8 mouse cellular contexts compared by ENCODE assay signal in genomic region chr9:20519949-20520348, GRCm38 (mm10). TPM values are rescaled to one million over a fixed set of nuclear protein-coding genes. Genes with fewer than 3 reads are reported as not detected.
DNase-seq lines count a peak whose midpoint lies in the region; ATAC-seq and TF ChIP-seq lines count a peak whose summit lies in the region.

No protein-coding gene starts in this region.

- H3K79me2 ChIP-seq in C2C12 (ENCODE audit: control insufficient read depth, insufficient read depth), result peaks cover 63% of the 10 kb centered on the region

- no peak for TF ChIP-seq CTCF in C2C12 (IDR thresholded peaks at IDR 0.05; ENCODE audit: control insufficient read depth, insufficient read depth, insufficient read length)

- peaks cover 23% of the 10 kb centered on the region for H3K4me1 ChIP-seq in heart, embryonic 12.5 days (replicated peaks)
- no peaks in the 10 kb centered on the region; the same call in 1 of the 2 replicates for H3K4me1 ChIP-seq in forebrain, embryonic 11.5 days (replicated peaks; ENCODE audit: control insufficient read depth, insufficient read depth, low read length)
- peaks cover 29% of the 10 kb centered on the region for H3K4me1 ChIP-seq in liver, embryonic 15.5 days (replicated peaks)

- no peaks in the 10 kb centered on the region for H3K9me3 ChIP-seq in heart, embryonic 12.5 days (replicated peaks)
- no peaks in the 10 kb centered on the region for H3K9me3 ChIP-seq in forebrain, embryonic 11.5 days (ENCODE audit: control insufficient read depth, low read length)
- H3K9me3 ChIP-seq in liver, embryonic 15.5 days (replicated peaks), result no peaks in the 10 kb centered on the region

- ATAC-seq in heart, embryonic 12.5 days (ENCODE audit: insufficient number of reproducible peaks, low FRiP score), result no peak
- no peak for ATAC-seq in forebrain, embryonic 11.5 days (replicated peaks; ENCODE audit: low FRiP score)
- ATAC-seq in liver, embryonic 15.5 days (ENCODE audit: insufficient read depth), result no peak

- H3K4me3 ChIP-seq in heart, embryonic 12.5 days, result peak overlapping the region; percentile 53
- peak overlapping the region; percentile 56 for H3K4me3 ChIP-seq in C2C12 (ENCODE audit: insufficient read depth, poor library complexity, severe bottlenecking)
- H3K4me3 ChIP-seq in forebrain, embryonic 11.5 days (ENCODE audit: low read depth, low read length), result peak overlapping the region; percentile 49
- peak overlapping the region; percentile 31 for H3K4me3 ChIP-seq in liver, embryonic 15.5 days (replicated peaks)

- H3K9ac ChIP-seq in heart, embryonic 12.5 days, result peak overlapping the region; percentile 61; the same call in 1 of the 2 replicates
- H3K9ac ChIP-seq in forebrain, embryonic 11.5 days (ENCODE audit: low read length), result peak overlapping the region; percentile 61
- H3K9ac ChIP-seq in liver, embryonic 15.5 days, result no peak overlapping the region

- no peaks in the 10 kb centered on the region for H3K27me3 ChIP-seq in heart, embryonic 12.5 days (replicated peaks)
- no peaks in the 10 kb centered on the region for H3K27me3 ChIP-seq in C2C12 (ENCODE audit: control insufficient read depth, insufficient read depth, insufficient read length)
- H3K27me3 ChIP-seq in forebrain, embryonic 11.5 days (ENCODE audit: control insufficient read depth, insufficient read depth, low read length), result no peaks in the 10 kb centered on the region
- no peaks in the 10 kb centered on the region for H3K27me3 ChIP-seq in liver, embryonic 15.5 days

- H3K36me3 ChIP-seq in heart, embryonic 12.5 days, result peaks cover 30% of the 10 kb centered on the region
- peaks cover 40% of the 10 kb centered on the region for H3K36me3 ChIP-seq in C2C12 (ENCODE audit: control insufficient read depth, insufficient read depth)
- peaks cover 2% of the 10 kb centered on the region; the same call in 1 of the 2 replicates for H3K36me3 ChIP-seq in forebrain, embryonic 11.5 days (ENCODE audit: control insufficient read depth, insufficient read depth, low read length)
- H3K36me3 ChIP-seq in liver, embryonic 15.5 days (replicated peaks), result peaks cover 14% of the 10 kb centered on the region

- H3ac ChIP-seq in C2C12 (ENCODE audit: control insufficient read depth, insufficient read length, low read depth), result no peak overlapping the region

- no peak overlapping the region for H3K27ac ChIP-seq in heart, embryonic 12.5 days (ENCODE audit: poor library complexity, severe bottlenecking)
- H3K27ac ChIP-seq in forebrain, embryonic 11.5 days (ENCODE audit: low read depth, low read length), result no peak overlapping the region
- no peak overlapping the region for H3K27ac ChIP-seq in liver, embryonic 15.5 days (replicated peaks)

- H3K4me2 ChIP-seq in heart, embryonic 12.5 days, result peak overlapping the region; percentile 83
- H3K4me2 ChIP-seq in forebrain, embryonic 11.5 days (ENCODE audit: low read depth, low read length, severe bottlenecking), result peak overlapping the region; percentile 83
- H3K4me2 ChIP-seq in liver, embryonic 15.5 days, result peak overlapping the region; percentile 64

- intact Hi-C loops in heart, postnatal 36 days (cut with DNase I), result loop anchor here (2.0 kb wide), 1 partner anchor 27 kb away; the partner anchor contains the start of gene Zfp426

- WGBS in heart, embryonic 12.5 days, result 21% methylated on average over 4 of the region's 4 CpGs
- WGBS in forebrain, embryonic 11.5 days, result 9% methylated on average over 4 of the region's 4 CpGs
- 42% methylated on average over 4 of the region's 4 CpGs for WGBS in liver, embryonic 15.5 days (ENCODE audit: insufficient replicate concordance)

- peaks cover 54% of the 10 kb centered on the region for H3K79me3 ChIP-seq in C2C12 (ENCODE audit: low read depth)

- DNase-seq in heart, postnatal 36 days, result no peak
- no peak for DNase-seq in forebrain, embryonic 11.5 days (ENCODE audit: low spot score)
- no peak for DNase-seq in frontal cortex, postnatal 25 days (ENCODE audit: low spot score in 2 of 2)
- DNase-seq in urinary bladder, postnatal 36 days (ENCODE audit: low spot score in 2 of 2), result no peak
- no peak for DNase-seq in right cerebral cortex, adult 18-20 months

TF ChIP-seq in C2C12, 6 proteins besides CTCF, POLR2A, EP300 and RAD21:
- TF ChIP-seq FOSL1 (IDR thresholded peaks at IDR 0.05; ENCODE audit: insufficient read depth, low read length, poor library complexity, severe bottlenecking) (no peak), MAX (IDR thresholded peaks at IDR 0.05) (no peak), MYOD1 (IDR thresholded peaks at IDR 0.05; ENCODE audit: control insufficient read depth, insufficient read length, low read depth) (no peak), USF1 (IDR thresholded peaks at IDR 0.05; ENCODE audit: low read depth) (no peak), CEBPB (IDR thresholded peaks at IDR 0.05; ENCODE audit: low read depth) (no peak), MYOG (IDR thresholded peaks at IDR 0.05; ENCODE audit: control insufficient read depth, extremely low read depth, insufficient read length) (no peak)
TF ChIP-seq in C2C12: peak in this region for 0.

RNA-seq across cellular contexts. Expression of gene Zfp266, which starts 1.3 kb away (rescaled TPM):
- polyA plus RNA-seq in heart, embryonic 12.5 days (2016; fragmentation: Nextera tagmentation; extraction: Ambion mirVana), result 62.1 and 62.2 TPM in 2 replicates
- 10 to 100 TPM; 24.3 to 27.4 TPM for total RNA-seq in heart, postnatal 36 days (2021)
- polyA plus RNA-seq in C2C12 (2012; fragmentation: generic; extraction: Trizol), result 7.5 TPM
- polyA plus RNA-seq in forebrain, embryonic 11.5 days (2014; fragmentation: Nextera tagmentation; extraction: Ambion mirVana), result 142 and 161 TPM in 2 replicates
- polyA plus RNA-seq in liver, embryonic 15.5 days (2015; fragmentation: Nextera tagmentation; extraction: Ambion mirVana), result 12.3 and 12.9 TPM in 2 replicates

RNA-seq across cellular contexts. Expression of gene Zfp426, which starts 27.4 kb away (rescaled TPM):
- polyA plus RNA-seq in heart, embryonic 12.5 days (2016; fragmentation: Nextera tagmentation; extraction: Ambion mirVana), result 12.4 and 14.0 TPM in 2 replicates
- 10 to 100 TPM in 1 of 2 experiments, 1 to 10 TPM in 1; 9.7 to 10.2 TPM for total RNA-seq in heart, postnatal 36 days (2021)
- 5.1 TPM for polyA plus RNA-seq in C2C12 (2012; fragmentation: generic; extraction: Trizol)
- polyA plus RNA-seq in forebrain, embryonic 11.5 days (2014; fragmentation: Nextera tagmentation; extraction: Ambion mirVana), result 29.1 and 35.4 TPM in 2 replicates
- 6.4 and 7.6 TPM in 2 replicates for polyA plus RNA-seq in liver, embryonic 15.5 days (2015; fragmentation: Nextera tagmentation; extraction: Ambion mirVana)

RNA-seq across cellular contexts. Expression of gene Zfp26, which starts 60.0 kb away (rescaled TPM):
- polyA plus RNA-seq in heart, embryonic 12.5 days (2016; fragmentation: Nextera tagmentation; extraction: Ambion mirVana), result 14.8 and 15.0 TPM in 2 replicates
- total RNA-seq in heart, postnatal 36 days (2021), result 10 to 100 TPM in 1 of 2 experiments, 1 to 10 TPM in 1; 8.2 to 11.0 TPM
- polyA plus RNA-seq in C2C12 (2012; fragmentation: generic; extraction: Trizol), result 1.9 TPM
- 29.9 and 32.3 TPM in 2 replicates for polyA plus RNA-seq in forebrain, embryonic 11.5 days (2014; fragmentation: Nextera tagmentation; extraction: Ambion mirVana)
- polyA plus RNA-seq in liver, embryonic 15.5 days (2015; fragmentation: Nextera tagmentation; extraction: Ambion mirVana), result 3.0 and 3.7 TPM in 2 replicates
